Mouse (Mus musculus): Measurements from ENCODE around the gene Gm973. TPM values are rescaled to one million over a fixed set of nuclear protein-coding genes. Genes with fewer than 3 reads are reported as not detected.

Gene Gm973
- total and polyA plus RNA-seq, 3 experiments: 0.23 TPM; not detected in 2

DNA sequence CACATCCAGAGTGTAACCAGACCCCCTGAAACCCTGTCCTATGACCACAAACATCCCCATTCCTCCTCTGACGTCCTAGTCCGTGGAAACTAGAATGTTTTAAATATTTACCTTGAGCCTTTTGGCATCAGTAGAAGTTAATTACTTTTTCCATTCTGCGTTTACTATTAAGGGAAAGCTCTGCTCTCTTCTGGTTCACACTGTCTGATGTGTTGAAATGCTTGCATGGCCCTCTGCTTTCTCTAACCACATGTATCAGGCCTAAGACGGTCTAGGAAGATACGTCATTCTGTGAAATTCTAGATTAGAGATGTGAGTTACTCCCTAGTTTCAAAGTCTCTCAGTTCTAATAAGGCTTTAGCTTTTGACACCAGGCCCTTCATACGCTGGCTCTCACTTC is 11.2 kb downstream of the Gm973 start:
- Histone ChIP-seq H3K4me3 (ENCODE audit: control insufficient read depth in 1 of 2, insufficient read depth in 1 of 2, low read depth in 2 of 2, low read length in 2 of 2) (no peak overlapping the region), H3K79me2 (ENCODE audit: control insufficient read depth, insufficient read depth, low read length, poor library complexity) (no peaks in the 10 kb centered on the region), H3K9ac (ENCODE audit: control insufficient read depth, low read depth, low read length, poor library complexity, severe bottlenecking) (no peak overlapping the region), H3K4me1 (ENCODE audit: control insufficient read depth in 1 of 2, insufficient read depth in 2 of 2, low read length in 2 of 2) (no peaks in the 10 kb centered on the region), H3K9me3 (replicated peaks; ENCODE audit: insufficient read depth, low read length) (no peaks in the 10 kb centered on the region), H3K36me3 (ENCODE audit: control insufficient read depth in 1 of 2, insufficient read depth in 2 of 2, low read length in 2 of 2) (no peaks in the 10 kb centered on the region), H3K27me3 (ENCODE audit: control insufficient read depth in 1 of 2, insufficient read depth in 2 of 2, low read length in 2 of 2) (peaks cover 13 to 19% of the 10 kb centered on the region in 2 experiments), H3K27ac (ENCODE audit: control insufficient read depth, low read depth, low read length) (no peak overlapping the region)
- DNase-seq (ENCODE audit: low read depth, low spot score): no peak
- TF ChIP-seq GABPA (IDR thresholded peaks at IDR 0.05; ENCODE audit: low read depth, low read length) (no peak), TAL1 (IDR thresholded peaks at IDR 0.05; ENCODE audit: low read length) (no peak), POLR2AphosphoS2 (IDR thresholded peaks at IDR 0.05; ENCODE audit: low read length) (no peak), POLR2A (IDR thresholded peaks at IDR 0.05; ENCODE audit: control insufficient read depth in 1 of 2, insufficient read depth in 1 of 2, low read depth in 1 of 2, low read length in 2 of 2, poor library complexity in 1 of 2) (no peak), GATA1 (IDR thresholded peaks at IDR 0.05; ENCODE audit: low read depth, low read length) (no peak), MAX (IDR thresholded peaks at IDR 0.05; ENCODE audit: low read length) (no peak), ZMIZ1 (IDR thresholded peaks at IDR 0.05; ENCODE audit: low read depth, low read length) (no peak), CHD2 (IDR thresholded peaks at IDR 0.05; ENCODE audit: low read length) (no peak), CHD1 (IDR thresholded peaks at IDR 0.05; ENCODE audit: low read depth, low read length) (no peak), MAZ (IDR thresholded peaks at IDR 0.05; ENCODE audit: low read depth, low read length) (no peak), EP300 (IDR thresholded peaks at IDR 0.05; ENCODE audit: low read depth in 1 of 2, low read length in 2 of 2) (no peak), E2F4 (IDR thresholded peaks at IDR 0.05; ENCODE audit: borderline replicate concordance, low read depth, low read length) (no peak), MXI1 (IDR thresholded peaks at IDR 0.05; ENCODE audit: low read depth, low read length) (no peak)

DNA sequence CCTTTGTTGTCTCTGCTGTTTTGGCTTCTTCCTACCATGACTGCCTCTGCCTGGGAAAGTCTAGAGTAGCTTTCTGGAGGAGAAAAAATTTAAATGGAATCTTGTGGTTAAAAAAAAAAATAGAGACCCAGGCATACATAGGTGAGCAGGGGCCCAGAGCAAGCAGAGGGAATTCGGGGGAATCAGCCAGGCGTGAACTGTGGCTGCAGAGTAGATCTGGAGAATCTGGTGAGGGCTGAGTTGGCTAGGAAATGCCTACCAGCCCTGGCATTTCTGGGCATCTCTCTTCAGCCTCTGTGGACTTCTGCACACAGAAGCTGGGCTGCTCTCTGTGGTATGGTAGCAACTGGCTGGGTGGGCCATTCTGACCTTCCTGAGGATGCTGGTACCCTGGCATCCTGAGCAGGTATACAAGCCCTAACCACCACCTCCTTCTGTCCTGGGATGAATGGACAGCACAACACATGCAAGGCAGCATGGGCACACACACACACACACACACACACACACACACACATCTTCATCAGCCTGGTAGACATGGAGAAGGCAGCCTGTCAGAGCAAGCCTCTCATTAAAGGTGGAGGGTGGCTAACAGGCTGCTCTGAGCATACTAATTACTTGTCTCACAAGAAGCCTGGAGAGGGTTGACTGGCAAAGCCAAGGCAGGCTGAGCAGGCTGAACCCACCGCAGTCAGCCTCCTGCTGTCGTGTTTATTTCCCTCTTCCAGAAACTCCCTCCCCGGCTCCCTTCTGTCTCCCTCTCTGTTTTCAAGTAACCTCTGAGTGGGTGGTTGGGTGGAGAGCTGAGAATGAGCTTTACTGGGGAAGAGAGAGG is 19.1 kb downstream of the Gm973 start:
- Histone ChIP-seq H3K36me3 (ENCODE audit: control insufficient read depth in 1 of 2, insufficient read depth in 2 of 2, low read length in 2 of 2) (no peaks in the 10 kb centered on the region), H3K27me3 (ENCODE audit: control insufficient read depth in 1 of 2, insufficient read depth in 2 of 2, low read length in 2 of 2) (peaks cover 17 to 22% of the 10 kb centered on the region in 2 experiments), H3K27ac (ENCODE audit: control insufficient read depth, low read depth, low read length) (no peak overlapping the region), H3K4me3 (ENCODE audit: control insufficient read depth in 1 of 2, insufficient read depth in 1 of 2, low read depth in 2 of 2, low read length in 2 of 2) (no peak overlapping the region), H3K4me1 (ENCODE audit: control insufficient read depth in 1 of 2, insufficient read depth in 2 of 2, low read length in 2 of 2) (no peaks in the 10 kb centered on the region), H3K79me2 (ENCODE audit: control insufficient read depth, insufficient read depth, low read length, poor library complexity) (no peaks in the 10 kb centered on the region), H3K9ac (ENCODE audit: control insufficient read depth, low read depth, low read length, poor library complexity, severe bottlenecking) (no peak overlapping the region), H3K9me3 (replicated peaks; ENCODE audit: insufficient read depth, low read length) (no peaks in the 10 kb centered on the region)
- TF ChIP-seq ZKSCAN1 (IDR thresholded peaks at IDR 0.05; ENCODE audit: low read depth, low read length): no peak
- no peak for TF ChIP-seq KAT2A (conservative IDR thresholded peaks at IDR 0.05; ENCODE audit: low read depth, low read length)
- TF ChIP-seq TAL1 (IDR thresholded peaks at IDR 0.05; ENCODE audit: low read length): no peak
- TF ChIP-seq MYB (IDR thresholded peaks at IDR 0.05; ENCODE audit: low read depth, low read length): no peak
- no peak for TF ChIP-seq ETS1 (IDR thresholded peaks at IDR 0.05; ENCODE audit: low read depth, low read length)
- TF ChIP-seq MYC (IDR thresholded peaks at IDR 0.05; ENCODE audit: low read depth, low read length): no peak
- TF ChIP-seq EP300 (IDR thresholded peaks at IDR 0.05; ENCODE audit: low read depth in 1 of 2, low read length in 2 of 2): no peak
- TF ChIP-seq GABPA (IDR thresholded peaks at IDR 0.05; ENCODE audit: low read depth, low read length): no peak
- no peak for TF ChIP-seq GATA1 (IDR thresholded peaks at IDR 0.05; ENCODE audit: low read depth, low read length)
- TF ChIP-seq HCFC1 (IDR thresholded peaks at IDR 0.05; ENCODE audit: low read depth, low read length): no peak
- no peak for TF ChIP-seq RAD21 (IDR thresholded peaks at IDR 0.05; ENCODE audit: low read depth, low read length)
- TF ChIP-seq ZNF384 (IDR thresholded peaks at IDR 0.05; ENCODE audit: low read depth, low read length): no peak
- no peak for DNase-seq (ENCODE audit: low read depth, low spot score)

All from MEL (cell line).